Mouse (Mus musculus) B cell, adult (primary cell): ENCODE results near the gene Peli1. TPM values are rescaled to one million over a fixed set of nuclear protein-coding genes. Genes with fewer than 3 reads are reported as not detected.

Source experiments
- total RNA-seq: library from RNA; stranded (reverse); gene quantifications from 4 replicates; pipeline ENCODE4 v1.2.4, GENCODE M21; 2023; ENCODE audit not compliant: inconsistent age

Gene Peli1
- total RNA-seq: 73.0 to 79.3 TPM (median 78.2 TPM) in 4 replicates

DNA sequence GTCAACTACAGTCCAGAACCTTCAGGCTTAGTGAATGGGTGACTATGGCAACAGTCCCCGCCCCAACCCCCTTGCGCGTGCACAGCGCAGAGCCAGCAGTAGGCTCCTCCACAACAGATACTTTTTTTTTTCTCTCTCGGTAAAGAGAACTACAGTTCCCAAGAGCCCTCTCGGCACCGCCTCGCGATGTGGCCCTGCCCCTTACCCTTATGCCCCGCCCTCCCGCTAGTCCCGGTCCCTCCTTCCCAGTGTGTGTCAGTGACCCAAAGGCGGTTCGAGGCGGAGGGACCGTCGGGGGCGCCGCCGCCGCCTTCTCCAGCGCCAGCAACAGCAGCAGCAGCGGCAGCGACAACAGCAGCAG lies at the start of gene Peli1:
Peli1 (plus strand) TSS at position 225 of the 361 bp plus-strand sequence.

Other genes with a start within 250 kb of the Peli1 start
- 69.2 to 83.1 TPM (median 77.3 TPM) in 4 replicates for gene Vps54, start 148.0 kb downstream of the Peli1 start, total RNA-seq